Mouse (Mus musculus) intestine, postnatal 0 days (tissue): ENCODE data around the gene Prkca. TPM values are rescaled to one million over a fixed set of nuclear protein-coding genes. Genes with fewer than 3 reads are reported as not detected.

Experiments
- ATAC-seq: fragments of 200-750 bp; cut with Nextera tagmentation; 2 replicates; pipeline ENCODE4 v1.8.0; 2017; ENCODE audit warnings: mild to moderate bottlenecking, moderate TSS enrichment, moderate library complexity
- H3K27ac ChIP-seq: fragments of 300-500 bp; sonication (generic); 2 replicates; pipeline ENCODE4 v1.5.1; 2014; ENCODE audit warnings: mild to moderate bottlenecking, low read depth, low read length, moderate library complexity
- H3K27me3 ChIP-seq: fragments of 300-500 bp; sonication (generic); replicated peaks from 2 replicates; pipeline ENCODE4 v1.6.1; 2014; ENCODE audit warnings: low read length, mixed read lengths; ENCODE audit not compliant: control insufficient read depth, insufficient read depth
- H3K36me3 ChIP-seq: fragments of 300-500 bp; sonication (generic); 2 replicates; pipeline ENCODE4 v1.6.1; 2014; ENCODE audit warnings: mild to moderate bottlenecking, moderate library complexity; ENCODE audit not compliant: control insufficient read depth, insufficient read depth
- H3K4me1 ChIP-seq: fragments of 300-500 bp; sonication (generic); replicated peaks from 2 replicates; pipeline ENCODE4 v1.6.1; 2014; ENCODE audit warnings: antibody characterized with exemption, low read length, mixed read lengths; ENCODE audit not compliant: control insufficient read depth, insufficient read depth
- H3K4me2 ChIP-seq: fragments of 300-500 bp; sonication (generic); replicated peaks from 2 replicates; pipeline ENCODE4 v1.6.1; 2014; ENCODE audit warnings: low read depth, mild to moderate bottlenecking, moderate library complexity
- H3K4me3 ChIP-seq: fragments of 300-500 bp; sonication (generic); 2 replicates; pipeline ENCODE4 v1.5.1; 2014; ENCODE audit warnings: low read depth, low read length
- H3K9ac ChIP-seq: fragments of 300-500 bp; sonication (generic); 2 replicates; pipeline ENCODE4 v1.6.1; 2014; ENCODE audit warnings: mild to moderate bottlenecking, low read depth, low read length
- H3K9me3 ChIP-seq: fragments of 300-500 bp; sonication (generic); 2 replicates; pipeline ENCODE4 v1.6.1; 2016; ENCODE audit warnings: mixed run types; ENCODE audit not compliant: control insufficient read depth
- CTCF ChIP-seq: sonication (generic); IDR thresholded peaks from 2 replicates; pipeline ENCODE4 v1.5.1; 2016; ENCODE audit warnings: low read depth, mild to moderate bottlenecking, control low read depth, antibody characterized with exemption, moderate library complexity
- WGBS: fragments of 180-500 bp; shearing (Covaris S2); extraction: QIAGEN DNeasy Blood & Tissue Kit; methylation state at CpG from one replicate; pipeline ENCODE4 v1.1.7; 2014; 5-methylcytosine and 5-hydroxymethylcytosine counted together
- polyA plus RNA-seq: library from polyadenylated mRNA; unstranded; fragments of >200 nt; fragmentation: Nextera tagmentation; extraction: Ambion mirVana; gene quantifications from 2 replicates; pipeline ENCODE4 v1.2.1, GENCODE M21; 2015

Prkca gene
- polyA plus RNA-seq, 1 experiment from 2014 or later: 14.5 TPM

DNA sequence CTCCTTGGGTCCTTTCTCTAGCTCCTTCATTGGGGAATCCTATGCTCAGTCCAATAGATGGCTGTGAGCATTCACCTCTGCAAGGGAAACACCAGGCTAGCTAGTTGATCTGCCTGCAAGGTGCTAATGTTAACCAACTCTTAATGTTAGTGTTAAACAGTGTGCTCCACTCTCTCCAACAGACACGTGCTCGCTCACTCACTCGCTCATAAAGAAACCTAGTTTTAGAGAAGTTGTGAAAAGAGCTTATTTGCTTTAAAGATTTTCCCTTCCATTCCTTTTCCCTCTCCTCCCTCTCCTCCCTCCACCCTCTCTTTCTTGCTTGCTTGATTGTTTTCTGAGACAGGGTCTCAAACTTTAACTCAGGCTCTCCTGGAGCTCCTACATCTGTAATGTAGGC, 266.2 kb downstream of the Prkca start:
- ATAC-seq: no peak
- no peak for TF ChIP-seq CTCF
- H3K27me3 ChIP-seq: no peaks in the 10 kb centered on the region
- 88% methylated on average over 3 of the region's 3 CpGs for WGBS
- no peaks in the 10 kb centered on the region for H3K9me3 ChIP-seq
- H3K9ac ChIP-seq: no peak overlapping the region
- H3K36me3 ChIP-seq: no peaks in the 10 kb centered on the region
- no peak overlapping the region for H3K4me3 ChIP-seq
- no peaks in the 10 kb centered on the region for H3K4me1 ChIP-seq
- H3K4me2 ChIP-seq: no peak overlapping the region
- H3K27ac ChIP-seq: no peak overlapping the region

DNA sequence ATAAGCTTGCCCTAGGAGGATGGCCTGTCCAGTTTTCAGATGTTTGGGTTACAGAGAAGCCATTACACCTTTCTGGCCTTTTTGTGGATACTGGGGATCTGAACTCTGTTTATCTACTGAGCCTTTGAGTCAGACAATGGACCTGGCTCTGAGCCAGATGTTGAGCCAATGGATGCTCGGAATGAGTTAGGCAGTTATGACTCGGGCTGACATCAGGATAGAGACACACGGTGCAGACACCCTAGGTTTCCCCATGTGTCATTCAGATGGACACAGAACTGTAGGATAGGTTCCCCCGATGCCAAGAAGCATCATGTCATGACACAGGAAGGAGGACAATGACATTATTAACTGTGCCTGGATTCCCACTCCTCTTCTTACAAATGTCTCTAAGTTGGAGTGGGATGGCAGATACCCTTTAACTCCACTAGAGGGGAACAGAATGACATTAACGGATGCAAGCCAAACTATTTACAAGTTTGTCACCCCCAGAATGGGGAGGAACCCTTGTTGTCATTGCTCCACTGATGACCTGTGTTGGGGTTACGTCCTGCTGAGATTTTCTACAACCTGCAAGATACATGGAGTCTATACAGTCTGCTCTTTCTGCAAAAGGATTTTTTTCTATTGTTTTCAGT, 271.0 kb downstream of the Prkca start:
- Histone ChIP-seq H3K27ac (no peak overlapping the region), H3K27me3 (no peaks in the 10 kb centered on the region), H3K9ac (no peak overlapping the region), H3K36me3 (no peaks in the 10 kb centered on the region), H3K9me3 (no peaks in the 10 kb centered on the region), H3K4me2 (no peak overlapping the region), H3K4me1 (no peaks in the 10 kb centered on the region), H3K4me3 (no peak overlapping the region)
- peak; percentile 52 for TF ChIP-seq CTCF
- WGBS: 59% methylated on average over 6 of the region's 6 CpGs
- ATAC-seq: no peak

- H3K27me3 ChIP-seq: no peaks in the 10 kb centered on the region
- WGBS: 82% methylated on average over 6 of the region's 6 CpGs
Measured at GRCm38 (mm10) chr11:108071230-108071629, 272.5 kb downstream of the Prkca start.

DNA sequence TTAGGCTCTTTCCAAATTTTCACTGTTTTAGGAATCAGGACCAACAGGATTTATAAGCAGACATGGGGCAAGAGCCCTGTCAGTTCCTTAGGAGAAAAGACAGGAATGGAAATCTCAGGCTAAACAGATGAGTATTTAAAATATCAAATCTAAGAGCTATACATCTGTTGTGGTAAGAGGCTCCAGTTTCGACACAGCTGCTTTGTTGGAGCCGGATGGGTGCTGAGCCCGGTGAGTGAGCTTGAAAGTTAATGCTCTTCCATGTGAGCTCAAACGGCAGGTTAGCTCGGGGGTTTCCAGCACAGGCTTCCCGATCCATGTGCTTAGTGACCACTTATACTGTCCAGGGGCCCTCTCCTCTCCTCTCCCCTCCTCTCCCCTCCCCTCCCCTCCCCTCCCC, 273.7 kb downstream of the Prkca start:
- 54% methylated on average over 6 of the region's 6 CpGs for WGBS
- Histone ChIP-seq H3K9ac (no peak overlapping the region), H3K27ac (no peak overlapping the region), H3K4me1 (no peaks in the 10 kb centered on the region), H3K36me3 (no peaks in the 10 kb centered on the region; the same call in 1 of the 2 replicates), H3K4me3 (no peak overlapping the region), H3K9me3 (no peaks in the 10 kb centered on the region), H3K27me3 (no peaks in the 10 kb centered on the region), H3K4me2 (no peak overlapping the region)
- ATAC-seq: no peak
- no peak for TF ChIP-seq CTCF

More at GRCm38 (mm10) chr11:108071230-108071629, 272.5 kb downstream of the Prkca start:
- no peak overlapping the region for H3K4me2 ChIP-seq
- H3K27ac ChIP-seq: no peak overlapping the region
- H3K9me3 ChIP-seq: no peaks in the 10 kb centered on the region
- TF ChIP-seq CTCF: no peak
- H3K9ac ChIP-seq: no peak overlapping the region
- ATAC-seq: no peak
- no peaks in the 10 kb centered on the region; the same call in 1 of the 2 replicates for H3K36me3 ChIP-seq
- no peaks in the 10 kb centered on the region for H3K4me1 ChIP-seq
- no peak overlapping the region for H3K4me3 ChIP-seq

DNA sequence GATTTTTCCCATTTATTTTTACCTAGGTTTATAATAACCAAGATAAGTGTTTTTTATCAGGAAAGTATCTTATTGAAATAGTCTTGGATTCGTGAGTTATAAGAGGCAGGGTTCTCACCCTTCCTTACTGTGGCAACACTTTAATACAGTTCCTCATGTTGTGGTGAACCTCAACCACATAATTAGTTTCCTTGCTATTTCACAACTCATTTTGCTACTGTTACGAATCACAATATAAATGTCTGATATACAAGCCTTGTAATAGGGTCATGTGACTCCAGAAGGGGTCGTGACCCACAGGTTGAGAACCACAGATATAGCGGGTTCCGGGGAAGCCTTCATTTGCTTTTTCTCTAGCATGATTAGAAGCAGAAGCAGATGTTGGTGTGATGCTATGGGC, 275.3 kb downstream of the Prkca start:
- Histone ChIP-seq H3K27me3 (no peaks in the 10 kb centered on the region), H3K4me2 (no peak overlapping the region), H3K27ac (no peak overlapping the region), H3K9ac (no peak overlapping the region), H3K4me1 (no peaks in the 10 kb centered on the region), H3K4me3 (no peak overlapping the region), H3K9me3 (no peaks in the 10 kb centered on the region), H3K36me3 (no peaks in the 10 kb centered on the region; the same call in 1 of the 2 replicates)
- 77% methylated on average over 5 of the region's 5 CpGs for WGBS
- TF ChIP-seq CTCF: no peak
- no peak for ATAC-seq

DNA sequence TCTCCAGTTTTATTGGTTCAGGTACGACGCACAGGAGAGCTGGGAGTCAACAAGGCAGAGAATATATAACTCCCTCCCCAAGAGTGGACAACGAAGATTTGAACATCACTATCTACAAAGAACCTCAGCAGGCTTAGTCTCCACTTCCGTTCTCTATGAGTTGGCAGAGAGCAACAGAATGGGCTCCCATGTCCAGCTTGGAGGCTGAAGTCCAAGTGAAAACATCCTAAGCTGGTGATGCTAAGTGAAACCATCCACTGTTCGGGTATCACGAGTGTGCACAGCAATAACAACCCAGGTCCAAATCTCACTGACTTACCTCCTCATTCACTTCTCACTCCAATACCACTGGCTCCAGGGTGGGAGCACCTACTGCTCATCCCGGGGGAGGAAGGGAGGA, 276.6 kb downstream of the Prkca start:
- no peak for TF ChIP-seq CTCF
- no peak for ATAC-seq
- Histone ChIP-seq H3K9me3 (no peaks in the 10 kb centered on the region), H3K4me3 (no peak overlapping the region), H3K27me3 (no peaks in the 10 kb centered on the region), H3K4me2 (no peak overlapping the region), H3K4me1 (no peaks in the 10 kb centered on the region), H3K36me3 (no peaks in the 10 kb centered on the region; the same call in 1 of the 2 replicates), H3K27ac (no peak overlapping the region), H3K9ac (no peak overlapping the region)
- WGBS: 89% methylated on average over 7 of the region's 7 CpGs
